Mouse (Mus musculus) limb, embryonic 15.5 days (tissue): ENCODE measurements around the gene Thada. TPM values are rescaled to one million over a fixed set of nuclear protein-coding genes. Genes with fewer than 3 reads are reported as not detected.
A peak's percentile ranks its signal among the peaks of the same experiment; 100 is the strongest.

ENCODE experiments used
- ATAC-seq: fragments of 200-750 bp; cut with Nextera tagmentation; 2 replicates; pipeline ENCODE4 v1.8.0; 2017; ENCODE audit warnings: low read depth, moderate TSS enrichment; ENCODE audit not compliant: insufficient number of reproducible peaks, low FRiP score, low TSS enrichment
- H3K27ac ChIP-seq: fragments of 300-500 bp; sonication (generic); 2 replicates; pipeline ENCODE4 v1.5.1; 2015; ENCODE audit warnings: moderate library complexity, mild to moderate bottlenecking, inconsistent platforms
- H3K27me3 ChIP-seq: fragments of 300-500 bp; sonication (generic); 2 replicates; pipeline ENCODE4 v1.6.1; 2015; ENCODE audit warnings: inconsistent platforms
- H3K36me3 ChIP-seq: fragments of 300-500 bp; sonication (generic); 2 replicates; pipeline ENCODE4 v1.6.1; 2015; ENCODE audit warnings: inconsistent platforms
- H3K4me1 ChIP-seq: fragments of 300-500 bp; sonication (generic); 2 replicates; pipeline ENCODE4 v1.6.1; 2015; ENCODE audit warnings: inconsistent platforms
- H3K4me2 ChIP-seq: fragments of 300-500 bp; sonication (generic); 2 replicates; pipeline ENCODE4 v1.6.1; 2015; ENCODE audit warnings: mild to moderate bottlenecking, inconsistent platforms
- H3K4me3 ChIP-seq: fragments of 300-500 bp; sonication (generic); 2 replicates; pipeline ENCODE4 v1.5.1; 2015; ENCODE audit warnings: mild to moderate bottlenecking, inconsistent platforms
- H3K9ac ChIP-seq: fragments of 300-500 bp; sonication (generic); 2 replicates; pipeline ENCODE4 v1.6.1; 2015; ENCODE audit warnings: inconsistent platforms
- H3K9me3 ChIP-seq: fragments of 300-500 bp; sonication (generic); 2 replicates; pipeline ENCODE4 v1.6.1; 2016; ENCODE audit warnings: inconsistent platforms
- WGBS: fragments of 180-500 bp; shearing (Covaris S2); methylation state at CpG from one replicate; pipeline ENCODE4 v1.1.7; 2015; 5-methylcytosine and 5-hydroxymethylcytosine counted together
- polyA plus RNA-seq: library from polyadenylated mRNA; unstranded; fragments of >200 nt; fragmentation: Nextera tagmentation; extraction: Ambion mirVana; gene quantifications from 2 replicates; pipeline ENCODE4 v1.2.1, GENCODE M21; 2015

Gene Thada
- polyA plus RNA-seq, 1 experiment from 2014 or later: 7.2 TPM

DNA sequence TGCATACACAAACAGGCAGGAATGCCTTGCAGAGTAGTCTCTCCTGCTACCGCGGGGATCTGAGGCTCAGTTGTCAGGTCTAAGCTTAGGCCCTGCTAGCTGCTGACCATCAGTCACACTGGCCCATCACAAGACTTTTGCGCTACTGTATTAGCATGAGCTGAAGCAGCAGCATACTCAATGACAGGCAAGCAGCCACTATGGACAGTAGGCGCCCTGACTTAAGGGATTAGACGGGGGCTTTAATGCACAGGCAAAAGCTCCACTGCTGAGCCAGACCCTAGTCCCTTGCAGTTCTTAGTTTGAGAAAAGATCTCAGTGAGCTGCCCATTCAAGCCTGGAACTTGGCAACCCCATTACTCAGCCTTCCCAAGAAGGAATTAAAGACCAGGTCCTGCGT, 66.6 kb downstream of the Thada start:
- ATAC-seq: no peak
- H3K27ac ChIP-seq: peak overlapping the region; percentile 27; the same call in 1 of the 2 replicates
- peaks cover 3% of the 10 kb centered on the region; the same call in 1 of the 2 replicates for H3K4me1 ChIP-seq
- H3K36me3 ChIP-seq: peaks cover 20% of the 10 kb centered on the region
- H3K4me3 ChIP-seq: no peak overlapping the region
- 79% methylated on average over 6 of the region's 6 CpGs for WGBS
- H3K9me3 ChIP-seq: no peaks in the 10 kb centered on the region
- H3K27me3 ChIP-seq: no peaks in the 10 kb centered on the region
- H3K9ac ChIP-seq: no peak overlapping the region
- no peak overlapping the region for H3K4me2 ChIP-seq

DNA sequence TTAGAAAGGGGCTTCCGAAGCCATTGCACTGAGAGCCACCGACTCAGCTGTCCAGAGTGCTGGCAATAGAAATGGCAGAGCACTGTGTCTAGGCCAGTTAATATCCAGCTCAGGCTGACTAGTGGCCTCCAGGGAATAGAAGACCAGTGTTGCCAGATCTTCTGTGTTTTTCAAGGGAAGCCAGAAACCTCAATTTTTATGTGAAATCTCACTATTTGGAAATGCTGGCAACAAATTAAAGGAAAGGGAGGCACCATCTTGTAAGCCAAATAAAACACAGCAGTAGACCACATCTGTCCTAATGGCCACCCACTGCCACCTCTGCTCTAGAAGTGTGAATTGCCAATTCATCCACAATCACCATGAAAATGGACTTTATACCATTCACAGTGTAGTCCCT, 76.0 kb downstream of the Thada start:
- no peak overlapping the region for H3K27ac ChIP-seq
- ATAC-seq: no peak
- H3K9ac ChIP-seq: no peak overlapping the region
- no peaks in the 10 kb centered on the region for H3K9me3 ChIP-seq
- H3K4me1 ChIP-seq: peaks cover 9% of the 10 kb centered on the region
- no peak overlapping the region for H3K4me2 ChIP-seq
- WGBS: 57% methylated on average over 2 of the region's 2 CpGs
- peaks cover 10% of the 10 kb centered on the region; the same call in 1 of the 2 replicates for H3K36me3 ChIP-seq
- H3K4me3 ChIP-seq: no peak overlapping the region
- H3K27me3 ChIP-seq: no peaks in the 10 kb centered on the region

DNA sequence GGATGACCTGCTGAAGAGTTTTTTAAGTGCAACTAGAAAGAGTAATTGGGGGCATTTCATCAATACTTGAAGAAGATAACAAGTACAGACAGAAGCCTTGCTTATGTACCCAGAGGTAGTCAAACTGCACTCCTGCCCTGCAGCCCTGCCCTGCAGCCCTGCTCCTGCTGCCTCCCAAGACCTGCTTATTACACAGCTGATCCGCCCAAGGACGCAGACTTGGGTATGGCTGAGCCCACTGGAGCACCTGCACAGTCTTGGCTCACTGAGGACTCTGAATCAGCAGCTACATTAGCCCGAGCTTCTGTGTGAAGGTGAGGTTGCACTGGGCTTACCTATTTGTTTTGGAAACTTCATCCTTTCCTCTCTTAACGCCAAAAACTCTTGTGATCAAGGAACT, 79.8 kb downstream of the Thada start:
- Histone ChIP-seq H3K4me1 (peaks cover 11% of the 10 kb centered on the region), H3K27ac (no peak overlapping the region), H3K9ac (no peak overlapping the region), H3K4me3 (no peak overlapping the region), H3K36me3 (peaks cover 18% of the 10 kb centered on the region), H3K4me2 (no peak overlapping the region), H3K9me3 (no peaks in the 10 kb centered on the region), H3K27me3 (no peaks in the 10 kb centered on the region)
- ATAC-seq: no peak
- WGBS: 82% methylated on average over 4 of the region's 4 CpGs

DNA sequence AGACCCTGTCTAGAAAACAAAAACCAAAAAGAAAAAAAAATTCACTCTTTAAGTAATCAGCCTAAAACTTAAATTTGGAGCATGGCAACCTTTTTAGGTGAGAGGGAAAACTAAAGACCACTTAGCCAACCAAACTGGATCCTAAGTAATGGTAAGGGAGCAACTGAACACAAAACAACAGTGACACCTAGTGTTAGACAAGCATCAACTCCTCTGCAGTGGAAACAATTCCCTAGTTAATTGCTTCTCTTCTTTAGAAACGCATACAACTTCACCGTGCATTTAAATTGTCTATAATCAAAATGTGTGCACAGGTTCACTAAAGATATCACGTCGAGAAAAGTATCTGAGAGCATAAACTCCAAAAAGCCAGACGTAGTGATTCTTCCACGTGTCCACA, 80.3 kb downstream of the Thada start:
- no peak overlapping the region for H3K27ac ChIP-seq
- WGBS: 79% methylated on average over 6 of the region's 6 CpGs
- no peaks in the 10 kb centered on the region for H3K27me3 ChIP-seq
- H3K9ac ChIP-seq: no peak overlapping the region
- no peak for ATAC-seq
- H3K4me2 ChIP-seq: no peak overlapping the region
- H3K4me1 ChIP-seq: peaks cover 11% of the 10 kb centered on the region
- H3K4me3 ChIP-seq: no peak overlapping the region
- no peaks in the 10 kb centered on the region for H3K9me3 ChIP-seq
- H3K36me3 ChIP-seq: peaks cover 22% of the 10 kb centered on the region

DNA sequence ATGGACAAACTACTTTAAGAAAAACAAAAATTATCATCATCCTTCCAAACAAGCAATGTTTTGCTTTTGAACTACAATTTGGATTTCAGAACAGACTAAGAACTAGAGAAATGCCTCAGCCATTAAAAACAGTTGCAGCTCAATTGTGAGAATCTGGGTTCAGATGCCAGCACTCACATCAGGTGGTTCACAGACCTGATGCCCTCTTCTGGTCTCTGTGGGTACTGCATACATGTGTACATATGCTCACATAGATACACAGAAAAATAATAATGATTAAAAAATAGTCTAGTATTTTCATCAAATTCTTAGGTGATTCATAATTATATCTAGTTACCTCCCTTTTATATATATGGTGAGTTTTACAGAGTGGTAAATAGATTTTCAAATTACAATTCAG, 81.3 kb downstream of the Thada start:
- Histone ChIP-seq H3K4me1 (peaks cover 3% of the 10 kb centered on the region; the same call in 1 of the 2 replicates), H3K4me2 (no peak overlapping the region), H3K27me3 (no peaks in the 10 kb centered on the region), H3K9ac (no peak overlapping the region), H3K4me3 (no peak overlapping the region), H3K9me3 (no peaks in the 10 kb centered on the region), H3K36me3 (peaks cover 23% of the 10 kb centered on the region), H3K27ac (no peak overlapping the region)
- no peak for ATAC-seq

DNA sequence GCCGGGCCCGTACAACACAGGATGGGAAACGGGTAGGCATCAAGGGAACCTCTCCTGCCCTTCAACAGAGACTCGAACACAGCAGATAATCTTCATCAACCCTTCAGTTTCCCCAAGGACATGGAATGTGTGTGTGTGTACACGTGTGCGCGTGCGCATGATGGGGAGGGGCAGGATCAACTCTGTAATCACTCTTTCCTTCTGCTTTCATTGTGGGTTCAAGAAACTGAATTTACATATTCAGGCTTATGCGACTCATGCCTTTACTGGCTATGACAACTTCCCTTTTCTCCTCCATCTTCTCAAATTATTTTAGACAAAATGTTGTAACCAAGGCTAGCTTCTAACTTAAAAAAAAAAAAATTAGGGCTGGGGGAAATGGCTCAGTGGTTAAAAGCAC, 85.7 kb downstream of the Thada start:
- peaks cover 24% of the 10 kb centered on the region for H3K36me3 ChIP-seq
- no peak overlapping the region for H3K4me3 ChIP-seq
- no peak overlapping the region for H3K4me2 ChIP-seq
- 89% methylated on average over 9 of the region's 9 CpGs for WGBS
- no peaks in the 10 kb centered on the region for H3K9me3 ChIP-seq
- ATAC-seq: no peak
- H3K27me3 ChIP-seq: no peaks in the 10 kb centered on the region
- H3K9ac ChIP-seq: no peak overlapping the region
- 0 out of 2 replicates have a peak, but pooled peaks cover 2% of the 10 kb centered on the region for H3K4me1 ChIP-seq
- no peak overlapping the region for H3K27ac ChIP-seq

DNA sequence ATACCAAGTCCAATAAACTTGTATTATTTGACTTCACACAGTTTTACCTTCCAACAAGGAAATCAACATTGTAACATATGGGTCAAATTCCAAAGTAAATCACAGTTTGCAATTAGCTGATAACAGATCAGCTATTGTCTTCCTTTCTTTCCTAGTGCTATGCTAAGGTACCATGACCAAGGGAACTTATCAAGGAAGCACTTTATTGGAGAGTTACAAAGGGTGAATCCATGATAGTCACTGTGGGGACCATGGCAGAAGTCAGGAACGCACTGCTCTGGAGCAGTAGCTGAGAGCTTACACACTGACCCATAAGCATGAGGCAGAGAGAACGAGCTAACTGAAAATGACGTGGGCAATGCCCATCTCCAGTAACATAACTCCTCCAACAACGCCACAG, 89.1 kb downstream of the Thada start:
- Histone ChIP-seq H3K27ac (no peak overlapping the region), H3K4me2 (no peak overlapping the region), H3K4me3 (no peak overlapping the region), H3K9me3 (no peaks in the 10 kb centered on the region), H3K36me3 (peaks cover 10% of the 10 kb centered on the region; the same call in 1 of the 2 replicates), H3K4me1 (peaks cover 9% of the 10 kb centered on the region), H3K27me3 (no peaks in the 10 kb centered on the region), H3K9ac (no peak overlapping the region)
- 95% methylated on average over 4 of the region's 4 CpGs for WGBS
- ATAC-seq: no peak

DNA sequence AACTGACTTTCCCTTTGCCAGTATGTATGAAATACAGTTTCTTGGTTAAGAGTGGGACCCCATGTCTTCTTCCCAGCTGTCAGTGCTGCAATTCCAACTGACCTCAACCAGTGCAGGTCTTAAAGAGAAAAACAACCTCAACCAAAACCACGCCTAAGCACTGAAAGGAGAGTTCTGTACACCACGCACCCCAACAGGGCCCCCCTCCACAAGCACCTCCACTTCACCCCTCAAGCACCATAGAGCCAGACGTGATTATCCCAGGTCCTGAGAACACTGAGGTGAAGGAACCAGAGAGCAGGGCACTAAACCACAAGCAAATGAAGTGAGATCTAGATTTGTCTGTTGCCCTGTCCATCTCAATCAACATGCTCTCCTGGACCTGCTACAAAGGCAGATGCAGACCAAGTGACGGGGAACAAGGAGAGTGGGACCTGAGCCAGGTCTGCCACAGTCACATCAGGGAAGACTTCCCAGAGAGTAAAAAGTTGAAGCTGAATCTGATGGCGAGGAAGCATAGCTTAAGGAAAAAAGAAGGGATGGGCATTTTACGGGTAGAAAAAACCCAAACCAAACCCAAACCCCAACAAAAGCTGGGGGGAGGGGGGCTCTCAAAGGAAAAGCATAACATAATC, 93.5 kb downstream of the Thada start:
- Histone ChIP-seq H3K4me3 (no peak overlapping the region), H3K27me3 (no peaks in the 10 kb centered on the region), H3K27ac (no peak overlapping the region), H3K4me2 (no peak overlapping the region), H3K9ac (no peak overlapping the region), H3K4me1 (peaks cover 36% of the 10 kb centered on the region), H3K9me3 (no peaks in the 10 kb centered on the region), H3K36me3 (peaks cover 4% of the 10 kb centered on the region; the same call in 1 of the 2 replicates)
- 56% methylated on average over 6 of the region's 6 CpGs for WGBS
- no peak for ATAC-seq

DNA sequence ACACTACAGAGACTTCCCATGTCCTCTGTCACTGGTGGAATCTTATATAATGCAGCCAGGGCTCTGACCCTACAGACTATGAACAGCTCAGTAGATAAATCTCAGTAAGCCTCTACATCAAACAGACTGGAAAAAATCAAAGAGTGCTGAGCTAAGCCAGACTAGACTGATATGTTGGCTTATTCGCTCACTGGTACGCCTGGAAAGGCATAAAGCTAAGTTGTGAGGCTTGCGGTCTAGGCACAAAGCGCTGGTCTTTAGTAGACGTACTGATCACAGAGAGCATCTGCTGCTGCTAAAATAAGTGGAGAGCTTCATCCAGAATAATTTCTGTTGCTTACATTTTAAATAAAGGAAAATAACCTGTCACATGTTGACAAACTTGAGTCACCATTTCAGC, 95.6 kb downstream of the Thada start:
- Histone ChIP-seq H3K9me3 (no peaks in the 10 kb centered on the region), H3K27ac (peak overlapping the region; percentile 67), H3K4me3 (no peak overlapping the region), H3K4me1 (peaks cover 45% of the 10 kb centered on the region), H3K27me3 (no peaks in the 10 kb centered on the region), H3K9ac (no peak overlapping the region), H3K36me3 (no peaks in the 10 kb centered on the region), H3K4me2 (no peak overlapping the region)
- no peak for ATAC-seq
- 58% methylated on average over 5 of the region's 5 CpGs for WGBS

DNA sequence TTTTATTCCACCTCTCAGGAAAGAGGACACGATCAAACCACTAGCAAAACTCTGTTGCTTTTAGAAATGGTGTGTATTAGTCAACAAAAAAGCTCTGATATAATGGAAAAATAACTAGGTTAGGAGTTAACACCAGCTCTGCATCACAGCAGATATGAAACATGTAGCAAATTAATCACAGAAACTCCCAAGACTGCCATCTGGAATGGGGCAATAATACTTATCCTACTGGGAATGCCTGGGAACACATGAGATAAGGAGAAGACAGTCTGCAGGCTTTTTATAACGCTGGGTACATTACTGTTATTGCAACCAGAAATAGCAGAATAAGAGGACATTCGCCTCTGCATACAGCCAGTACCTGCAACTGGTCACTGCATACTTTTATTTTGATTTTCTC, 96.2 kb downstream of the Thada start:
- 0 out of 2 replicates have a peak overlapping the region, but pooled peaks have one; percentile 75 for H3K27ac ChIP-seq
- 56% methylated on average over 3 of the region's 3 CpGs for WGBS
- no peaks in the 10 kb centered on the region for H3K27me3 ChIP-seq
- H3K9ac ChIP-seq: no peak overlapping the region
- H3K4me2 ChIP-seq: no peak overlapping the region
- no peak overlapping the region for H3K4me3 ChIP-seq
- peaks cover 50% of the 10 kb centered on the region for H3K4me1 ChIP-seq
- no peaks in the 10 kb centered on the region for H3K36me3 ChIP-seq
- ATAC-seq: no peak
- H3K9me3 ChIP-seq: no peaks in the 10 kb centered on the region

DNA sequence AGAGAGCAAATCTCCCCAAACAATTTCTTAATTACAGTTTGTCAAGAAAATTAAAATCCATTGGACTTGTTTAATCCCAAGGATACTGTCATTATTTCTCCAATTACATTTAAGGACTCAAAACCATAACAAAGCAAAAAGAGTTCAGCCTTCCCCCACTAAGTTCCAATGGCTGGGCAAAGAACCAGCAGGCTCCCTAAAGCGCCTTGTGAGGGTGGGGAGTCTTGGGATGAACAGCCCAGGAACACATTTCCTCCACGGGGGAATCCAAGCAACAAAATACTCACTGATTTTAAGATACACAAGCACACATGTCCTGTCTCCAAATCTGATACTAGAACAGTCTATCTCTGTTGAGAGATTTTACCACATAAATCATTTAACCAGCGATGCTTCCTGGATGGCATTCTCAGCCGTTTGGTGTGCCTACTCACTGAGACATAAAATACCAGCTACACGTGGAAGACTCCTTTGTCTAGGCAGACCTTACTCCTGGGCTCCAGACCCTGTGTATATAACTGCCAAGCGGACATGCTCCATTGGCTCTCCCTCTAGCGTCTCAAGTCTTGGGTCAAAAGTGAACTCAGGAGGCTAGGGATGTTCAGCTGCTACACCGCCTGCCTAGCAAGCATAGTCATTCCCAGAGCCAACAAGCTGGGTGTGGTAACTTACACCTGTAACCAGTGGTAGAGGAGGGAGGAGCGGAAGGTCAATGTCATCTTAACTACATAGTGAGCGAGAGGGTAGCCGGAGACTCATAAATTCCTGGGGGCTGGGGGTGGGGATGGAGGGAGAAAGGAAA, 97.6 kb downstream of the Thada start:
- 53% methylated on average over 11 of the region's 11 CpGs for WGBS
- H3K4me2 ChIP-seq: no peak overlapping the region
- H3K4me1 ChIP-seq: peaks cover 63% of the 10 kb centered on the region
- no peaks in the 10 kb centered on the region for H3K9me3 ChIP-seq
- no peak overlapping the region for H3K4me3 ChIP-seq
- peak overlapping the region; percentile 75 for H3K27ac ChIP-seq
- no peak for ATAC-seq
- H3K36me3 ChIP-seq: no peaks in the 10 kb centered on the region
- no peaks in the 10 kb centered on the region for H3K27me3 ChIP-seq
- H3K9ac ChIP-seq: no peak overlapping the region

DNA sequence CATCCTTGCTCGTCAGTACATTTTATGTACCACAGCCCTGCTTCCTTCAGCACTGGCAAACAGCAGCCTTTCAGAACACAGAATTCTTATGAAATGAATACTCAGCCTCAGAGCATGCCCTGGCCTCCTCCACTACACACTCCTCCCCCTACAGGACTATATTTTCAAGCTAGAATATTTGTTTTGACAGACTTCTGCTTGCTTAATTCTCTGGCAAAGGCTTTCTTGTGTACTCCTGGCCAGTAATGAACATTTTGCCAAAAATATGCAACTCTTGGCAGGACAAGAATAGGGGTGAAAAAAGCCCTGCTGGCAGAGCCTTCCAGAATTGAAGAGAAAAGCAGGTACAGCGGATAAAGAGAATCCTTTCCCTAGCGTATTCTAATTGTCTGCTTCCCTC, 98.3 kb downstream of the Thada start:
- Histone ChIP-seq H3K9me3 (no peaks in the 10 kb centered on the region), H3K4me1 (peaks cover 67% of the 10 kb centered on the region), H3K27ac (peak overlapping the region; percentile 75), H3K4me3 (no peak overlapping the region), H3K36me3 (no peaks in the 10 kb centered on the region), H3K27me3 (no peaks in the 10 kb centered on the region), H3K4me2 (no peak overlapping the region), H3K9ac (no peak overlapping the region)
- 0 out of 2 replicates have a peak, but pooled peaks have one; percentile 9 for ATAC-seq
- 34% methylated on average over 3 of the region's 3 CpGs for WGBS
